Mouse (Mus musculus) ES-E14 (cell line): ENCODE measurements at regions not wholly inside any gene's neighbourhood (a gene's known extent, or its start where the extent isn't known, plus 50 kb on each side); places are given as distances from the start of the nearest gene placed in this dataset.
"Not testable (repeated sequence)": the region's sequence is repeated elsewhere in the genome, so short reads cannot be mapped to it uniquely, and the experiment has no call there.

Experiments used
- DNase-seq: peaks from one replicate; pipeline ENCODE4 v3.0.0-alpha.2; 2013; ENCODE audit warnings: low read depth, low spot score
- H3K27ac ChIP-seq: 2 replicates; pipeline ENCODE4 v1.5.1; 2012; ENCODE audit warnings: low read depth, mild to moderate bottlenecking, low read length, moderate library complexity, mixed read lengths; ENCODE audit not compliant: poor library complexity, insufficient read depth, severe bottlenecking
- H3K36me3 ChIP-seq: 2 replicates; pipeline ENCODE4 v1.6.1; 2012; ENCODE audit warnings: mild to moderate bottlenecking, low read length, moderate library complexity, mixed read lengths; ENCODE audit not compliant: control insufficient read depth, poor library complexity, insufficient read depth, severe bottlenecking
- H3K4me1 ChIP-seq, 2 experiments: fragments of 150-350 bp in 1 of 2; sonication (generic) in 1 of 2; 2 replicates each; pipeline ENCODE4 v1.6.1; 2012; ENCODE audit warnings: low read length in 2 of 2, mild to moderate bottlenecking in 1 of 2, mixed read lengths in 1 of 2; ENCODE audit not compliant: control insufficient read depth in 2 of 2, insufficient read depth in 2 of 2, poor library complexity in 1 of 2
- H3K4me3 ChIP-seq, 2 experiments: fragments of 150-350 bp in 1 of 2; sonication (generic) in 1 of 2; 2 replicates each; pipeline ENCODE4 v1.5.1; 2012; ENCODE audit warnings: low read length in 2 of 2, low read depth in 1 of 2, mild to moderate bottlenecking in 1 of 2, mixed read lengths in 1 of 2; ENCODE audit not compliant: insufficient read depth in 1 of 2, poor library complexity in 1 of 2, severe bottlenecking in 1 of 2
- H3K9ac ChIP-seq: 2 replicates; pipeline ENCODE4 v1.6.1; 2012; ENCODE audit warnings: low read depth, mild to moderate bottlenecking, low read length, mixed read lengths; ENCODE audit not compliant: poor library complexity, insufficient read depth, severe bottlenecking
- H3K9me3 ChIP-seq: fragments of 150-350 bp; sonication (generic); 2 replicates; pipeline ENCODE4 v1.6.1; 2012; ENCODE audit warnings: low read depth, mild to moderate bottlenecking, low read length; ENCODE audit not compliant: control insufficient read depth, insufficient read depth
- CHD2 ChIP-seq: IDR thresholded peaks from 2 replicates; pipeline ENCODE4 v1.6.1; 2014; ENCODE audit warnings: mild to moderate bottlenecking, low read depth, low read length, inconsistent platforms
- HCFC1 ChIP-seq: IDR thresholded peaks from 2 replicates; pipeline ENCODE4 v1.6.1; 2012; ENCODE audit warnings: low read length, inconsistent platforms, borderline replicate concordance; ENCODE audit not compliant: insufficient read depth
- MAFK ChIP-seq: IDR thresholded peaks from 2 replicates; pipeline ENCODE4 v1.6.1; 2014; ENCODE audit warnings: mild to moderate bottlenecking, low read depth, low read length, inconsistent platforms; ENCODE audit not compliant: insufficient read depth
- ZC3H11A ChIP-seq: IDR thresholded peaks from 2 replicates; pipeline ENCODE4 v1.6.1; 2012; ENCODE audit warnings: low read depth, mild to moderate bottlenecking, inconsistent platforms, low read length, borderline replicate concordance
- ZNF384 ChIP-seq: IDR thresholded peaks from 2 replicates; pipeline ENCODE4 v1.6.1; 2012; ENCODE audit warnings: low read depth, low read length, inconsistent platforms
- in situ Hi-C, 2 experiments: fragments of 600-800 bp; cut with MboI; formaldehyde crosslinking; loops; one replicate each; pipeline ENCODE4 v1.15.1; 2025; ENCODE audit warnings: low sequenced_read_pairs in 2 of 2, inconsistent platforms in 1 of 2; ENCODE audit not compliant: unreplicated experiment in 2 of 2

GRCm38 (mm10) chr3:149070201-149070600 lies 79.8 kb upstream of the Adgrl2 start:
- in situ Hi-C loops: no loop called here
- Histone ChIP-seq H3K4me1 (peaks cover 0 to 5% of the 10 kb centered on the region in 2 experiments; a peak in 2 of 4 replicates), H3K4me3 (no peak overlapping the region), H3K27ac (no peak overlapping the region), H3K9me3 (no peaks in the 10 kb centered on the region), H3K9ac (no peak overlapping the region), H3K36me3 (no peaks in the 10 kb centered on the region)
- no peak for DNase-seq
- TF ChIP-seq CHD2 (no peak), HCFC1 (no peak), ZC3H11A (no peak), MAFK (no peak), ZNF384 (no peak)

GRCm38 (mm10) chr3:149069436-149069835 lies 79.1 kb upstream of the Adgrl2 start:
- TF ChIP-seq ZNF384 (no peak), CHD2 (no peak)

GRCm38 (mm10) chr3:149068821-149069220 lies 78.5 kb upstream of the Adgrl2 start:
- H3K36me3 ChIP-seq: no peaks in the 10 kb centered on the region
- H3K27ac ChIP-seq: no peak overlapping the region
- no peaks in the 10 kb centered on the region for H3K9me3 ChIP-seq
- TF ChIP-seq HCFC1 (no peak), ZNF384 (no peak), ZC3H11A (no peak), MAFK (no peak)
- DNase-seq: no peak
- no peak overlapping the region for H3K4me3 ChIP-seq
- in situ Hi-C loops: no loop called here
- H3K4me1 ChIP-seq: peaks cover 0 to 5% of the 10 kb centered on the region in 2 experiments; a peak in 2 of 4 replicates
- H3K9ac ChIP-seq: no peak overlapping the region

More at GRCm38 (mm10) chr3:149069436-149069835, 79.1 kb upstream of the Adgrl2 start:
- Histone ChIP-seq H3K9me3 (no peaks in the 10 kb centered on the region), H3K4me1 (peaks cover 0 to 5% of the 10 kb centered on the region in 2 experiments; a peak in 2 of 4 replicates), H3K27ac (no peak overlapping the region), H3K36me3 (no peaks in the 10 kb centered on the region), H3K9ac (no peak overlapping the region), H3K4me3 (no peak overlapping the region)
- in situ Hi-C loops: no loop called here
- DNase-seq: no peak

GRCm38 (mm10) chr3:149067758-149068157 lies 77.4 kb upstream of the Adgrl2 start:
- no peak for DNase-seq
- Histone ChIP-seq H3K36me3 (no peaks in the 10 kb centered on the region), H3K4me3 (no peak overlapping the region), H3K4me1 (peaks cover 0 to 5% of the 10 kb centered on the region in 2 experiments; a peak in 2 of 4 replicates), H3K27ac (no peak overlapping the region), H3K9ac (no peak overlapping the region), H3K9me3 (no peaks in the 10 kb centered on the region)
- in situ Hi-C loops: no loop called here
- TF ChIP-seq ZC3H11A (no peak), ZNF384 (no peak), CHD2 (no peak), MAFK (no peak), HCFC1 (no peak)

GRCm38 (mm10) chr3:149055077-149055476 lies 64.7 kb upstream of the Adgrl2 start:
- Histone ChIP-seq H3K9ac (no peak overlapping the region), H3K4me1 (no peaks in the 10 kb centered on the region), H3K4me3 (no peak overlapping the region), H3K27ac (no peak overlapping the region), H3K9me3 (no peaks in the 10 kb centered on the region; the same call in 1 of the 2 replicates), H3K36me3 (no peaks in the 10 kb centered on the region)
- DNase-seq: no peak
- TF ChIP-seq MAFK (no peak), ZNF384 (no peak), HCFC1 (no peak), ZC3H11A (no peak), CHD2 (no peak)
- in situ Hi-C loops: no loop called here

GRCm38 (mm10) chr3:149052295-149052902 lies 62.0 kb upstream of the Adgrl2 start:
- in situ Hi-C loops, H3K27ac ChIP-seq, H3K4me1 ChIP-seq, H3K9ac ChIP-seq, H3K9me3 ChIP-seq, H3K4me3 ChIP-seq, H3K36me3 ChIP-seq: not testable (repeated sequence)
- peak; percentile 99 for DNase-seq
